Mouse (Mus musculus) intestine, embryonic 15.5 days (tissue): ENCODE data around the gene Gp1ba. TPM values are rescaled to one million over a fixed set of nuclear protein-coding genes. Genes with fewer than 3 reads are reported as not detected.

Experiments used
- ATAC-seq: fragments of 200-750 bp; cut with Nextera tagmentation; 2 replicates; pipeline ENCODE4 v1.8.0; 2017; ENCODE audit warnings: moderate TSS enrichment, moderate library complexity
- H3K27ac ChIP-seq: fragments of 300-500 bp; sonication (generic); 2 replicates; pipeline ENCODE4 v1.5.1; 2015; ENCODE audit warnings: mild to moderate bottlenecking, inconsistent platforms
- H3K27me3 ChIP-seq: fragments of 300-500 bp; sonication (generic); replicated peaks from 2 replicates; pipeline ENCODE4 v1.6.1; 2015; ENCODE audit warnings: inconsistent platforms
- H3K36me3 ChIP-seq: fragments of 300-500 bp; sonication (generic); 2 replicates; pipeline ENCODE4 v1.6.1; 2015; ENCODE audit warnings: inconsistent platforms
- H3K4me1 ChIP-seq: fragments of 300-500 bp; sonication (generic); replicated peaks from 2 replicates; pipeline ENCODE4 v1.6.1; 2015; ENCODE audit warnings: inconsistent platforms
- H3K4me2 ChIP-seq: fragments of 300-500 bp; sonication (generic); replicated peaks from 2 replicates; pipeline ENCODE4 v1.6.1; 2015; ENCODE audit warnings: mild to moderate bottlenecking, inconsistent platforms
- H3K4me3 ChIP-seq: fragments of 300-500 bp; sonication (generic); replicated peaks from 2 replicates; pipeline ENCODE4 v1.5.1; 2015; ENCODE audit warnings: inconsistent platforms
- H3K9ac ChIP-seq: fragments of 300-500 bp; sonication (generic); 2 replicates; pipeline ENCODE4 v1.6.1; 2015; ENCODE audit warnings: inconsistent platforms
- H3K9me3 ChIP-seq: fragments of 300-500 bp; sonication (generic); 2 replicates; pipeline ENCODE4 v1.6.1; 2016; ENCODE audit warnings: inconsistent platforms
- WGBS: fragments of 180-500 bp; shearing (Covaris S2); methylation state at CpG from one replicate; pipeline ENCODE4 v1.1.7; 2015; 5-methylcytosine and 5-hydroxymethylcytosine counted together
- polyA plus RNA-seq: library from polyadenylated mRNA; unstranded; fragments of >200 nt; fragmentation: Nextera tagmentation; extraction: Ambion mirVana; gene quantifications from 2 replicates; pipeline ENCODE4 v1.2.1, GENCODE M21; 2015

The Gp1ba gene
- polyA plus RNA-seq, 1 experiment from 2014 or later = 0.24 TPM

DNA sequence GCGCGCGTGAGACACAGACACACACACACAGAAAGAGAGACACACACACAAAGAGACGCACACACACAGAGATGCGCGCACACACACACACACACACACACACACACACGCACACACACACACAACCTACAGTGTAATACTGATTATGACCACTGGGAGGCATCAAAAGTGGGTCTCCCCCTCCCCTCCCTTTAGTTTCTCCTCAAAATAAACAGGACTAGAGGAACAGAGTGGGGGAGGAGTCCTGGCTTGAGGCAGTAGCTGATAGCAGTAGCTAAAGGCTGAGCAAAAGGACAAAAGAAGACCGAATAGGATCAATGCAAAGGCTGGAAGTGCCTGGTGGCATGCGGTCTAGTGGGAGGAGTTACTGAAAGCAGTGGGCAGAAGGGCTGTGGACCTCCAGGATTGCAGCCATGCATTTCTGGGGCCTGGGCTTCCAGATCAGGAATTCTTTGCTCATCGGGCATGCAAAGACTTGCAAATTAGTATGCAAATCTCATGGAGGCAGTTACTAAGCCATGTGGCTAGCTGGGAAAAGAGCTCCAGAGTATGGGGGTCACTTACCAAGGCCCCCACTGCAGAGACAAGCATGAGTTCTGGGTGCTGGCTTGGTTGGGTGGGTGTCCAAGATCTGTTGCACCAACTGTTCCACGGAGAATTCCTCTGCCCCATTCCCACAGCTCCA is 43.1 kb downstream of the Gp1ba start:
- peak; percentile 35; the same call in 1 of the 2 replicates for ATAC-seq
- Histone ChIP-seq H3K27me3 (no peaks in the 10 kb centered on the region), H3K9ac (no peak overlapping the region), H3K4me2 (no peak overlapping the region), H3K4me1 (peaks cover 14% of the 10 kb centered on the region), H3K4me3 (no peak overlapping the region), H3K36me3 (peaks cover 31% of the 10 kb centered on the region; the same call in 1 of the 2 replicates), H3K27ac (no peak overlapping the region), H3K9me3 (no peaks in the 10 kb centered on the region)
- WGBS = 26% methylated on average over 11 of the region's 11 CpGs

DNA sequence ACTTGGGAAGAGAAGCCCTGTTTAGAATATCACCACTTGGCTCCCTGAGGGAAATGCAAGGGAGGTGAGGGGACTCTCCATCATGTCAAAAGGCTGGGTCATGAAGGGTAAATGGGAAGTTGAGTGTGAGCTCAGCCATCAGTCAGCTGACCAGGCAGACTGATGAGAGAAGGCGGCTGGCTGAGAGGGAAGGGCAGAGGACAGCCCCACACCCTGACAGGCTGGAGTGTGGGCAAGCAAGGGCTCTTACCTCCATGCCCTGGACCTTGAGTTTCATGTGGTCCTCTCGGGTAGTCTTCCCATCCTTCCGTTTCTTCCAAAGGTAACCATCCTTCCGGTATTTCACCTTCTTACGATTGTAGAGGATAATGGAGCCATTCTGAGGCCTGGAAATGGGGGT is 44.7 kb downstream of the Gp1ba start:
- H3K4me2 ChIP-seq = no peak overlapping the region
- no peak overlapping the region for H3K4me3 ChIP-seq
- no peak for ATAC-seq
- H3K9ac ChIP-seq = no peak overlapping the region
- H3K27ac ChIP-seq = no peak overlapping the region
- H3K9me3 ChIP-seq = no peaks in the 10 kb centered on the region
- no peaks in the 10 kb centered on the region for H3K27me3 ChIP-seq
- 88% methylated on average over 5 of the region's 5 CpGs for WGBS
- H3K36me3 ChIP-seq = peaks cover 31% of the 10 kb centered on the region; the same call in 1 of the 2 replicates
- peaks cover 18% of the 10 kb centered on the region for H3K4me1 ChIP-seq

DNA sequence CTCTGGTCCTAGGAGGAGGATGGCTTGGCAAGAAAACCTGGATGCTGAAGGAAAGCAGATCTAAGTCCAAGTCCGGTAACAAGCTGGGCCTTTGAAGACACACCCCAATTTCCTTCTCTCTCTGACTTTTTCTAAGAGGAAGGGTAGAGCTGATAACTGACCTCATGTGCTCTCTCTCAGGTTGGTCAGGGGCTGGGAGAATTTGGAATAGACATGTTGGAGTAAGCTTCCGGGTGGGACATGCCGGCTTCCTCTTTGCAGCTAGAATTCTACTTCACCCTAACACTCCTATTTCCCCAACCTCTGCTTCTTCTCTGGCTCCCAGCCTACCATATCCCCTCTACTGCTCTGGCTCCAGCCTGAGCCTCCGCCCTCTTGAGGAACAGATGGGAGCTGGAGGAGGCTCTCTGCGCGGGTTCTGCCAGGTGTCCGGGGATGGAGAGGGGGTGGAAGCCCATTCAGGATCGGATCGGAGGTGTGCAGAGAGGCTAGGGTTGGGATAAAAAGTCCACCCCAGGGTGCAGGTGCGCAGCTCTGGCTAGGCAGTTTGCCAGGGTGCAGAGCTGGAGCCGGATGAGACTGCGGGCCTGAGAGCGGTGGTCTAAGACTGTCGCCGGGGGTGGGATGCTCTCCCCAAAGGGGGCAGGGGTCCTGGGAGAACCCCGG is 48.1 kb downstream of the Gp1ba start:
- H3K4me1 ChIP-seq = peaks cover 27% of the 10 kb centered on the region
- no peaks in the 10 kb centered on the region for H3K9me3 ChIP-seq
- H3K36me3 ChIP-seq = peaks cover 23% of the 10 kb centered on the region; the same call in 1 of the 2 replicates
- H3K9ac ChIP-seq = peak overlapping the region; percentile 78
- H3K27ac ChIP-seq = peak overlapping the region; percentile 92
- H3K4me3 ChIP-seq = peak overlapping the region; percentile 77
- H3K4me2 ChIP-seq = peak overlapping the region; percentile 85
- peak; percentile 72 for ATAC-seq
- under 1% methylated on average over 16 of the region's 16 CpGs for WGBS
- no peaks in the 10 kb centered on the region for H3K27me3 ChIP-seq

DNA sequence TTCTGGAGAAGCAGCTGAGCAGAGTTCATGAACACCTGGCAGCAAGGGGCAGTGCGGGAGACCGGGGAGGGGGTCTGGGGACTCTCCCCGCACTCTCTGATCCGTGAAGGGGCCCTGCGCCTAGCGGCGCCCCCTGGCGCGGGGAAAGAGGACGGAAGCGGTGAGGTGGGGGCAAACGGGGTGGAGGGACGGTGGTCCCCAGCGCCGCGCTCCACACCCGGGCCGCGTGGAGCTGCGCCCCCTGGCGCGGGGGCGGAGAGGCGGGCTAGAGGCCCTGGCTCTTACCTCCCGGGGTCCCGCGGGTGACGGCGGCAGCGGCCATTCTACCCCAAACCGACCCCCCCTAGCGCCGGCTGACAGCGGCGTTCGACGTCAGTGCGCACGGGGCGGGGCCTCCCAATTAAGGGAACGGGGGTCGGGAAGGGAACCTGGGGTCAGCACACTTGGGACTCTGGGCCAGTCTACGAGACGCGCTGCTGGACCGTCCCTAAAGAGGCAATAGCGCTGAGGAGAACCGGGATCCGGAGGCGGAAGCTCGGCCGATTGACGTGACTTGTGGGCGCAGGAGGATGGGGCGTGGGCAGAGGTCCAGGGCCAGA is 48.8 kb downstream of the Gp1ba start, which contains the start of gene Camta2:
Gene Camta2, minus strand, starts transcription at position 505 of the 599 bp plus-strand sequence.
- peak within 1 kb of the TSS; percentile 85 for H3K4me2 ChIP-seq
- peak; percentile 73 for ATAC-seq
- H3K36me3 ChIP-seq = peaks cover 20% of the 10 kb centered on the region; the same call in 1 of the 2 replicates
- H3K9ac ChIP-seq = peak within 1 kb of the TSS; percentile 78
- H3K4me3 ChIP-seq = peak within 1 kb of the TSS; percentile 77
- H3K9me3 ChIP-seq = no peaks in the 10 kb centered on the region
- WGBS = under 1% methylated on average over 55 of the region's 55 CpGs
- H3K27ac ChIP-seq = peak within 1 kb of the TSS; percentile 92
- H3K27me3 ChIP-seq = no peaks in the 10 kb centered on the region
- H3K4me1 ChIP-seq = peaks cover 24% of the 10 kb centered on the region

DNA sequence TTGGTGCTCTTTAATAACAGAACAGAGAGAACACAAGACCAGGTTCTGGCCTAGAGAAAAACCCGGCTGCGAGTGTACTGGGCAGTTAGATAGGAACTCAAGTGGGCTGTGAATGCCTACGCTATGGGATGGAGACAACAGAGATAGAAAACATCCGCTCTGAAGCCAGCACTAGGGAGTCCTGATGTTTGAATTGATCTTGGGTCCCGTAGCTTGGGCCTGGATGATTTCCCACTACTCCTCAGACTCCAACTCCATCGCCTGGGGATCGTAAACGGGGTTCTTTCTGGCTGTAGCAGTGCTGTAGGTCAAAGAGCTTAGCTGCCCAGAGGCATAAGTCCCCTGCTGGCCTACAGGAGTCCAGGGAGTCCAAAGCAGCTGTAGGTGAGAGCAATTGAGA is 49.5 kb downstream of the Gp1ba start:
- Histone ChIP-seq H3K27ac (peak overlapping the region; percentile 92), H3K9me3 (no peaks in the 10 kb centered on the region), H3K36me3 (peaks cover 18% of the 10 kb centered on the region; the same call in 1 of the 2 replicates), H3K27me3 (no peaks in the 10 kb centered on the region), H3K9ac (peak overlapping the region; percentile 78), H3K4me3 (peak overlapping the region; percentile 77), H3K4me1 (peaks cover 24% of the 10 kb centered on the region), H3K4me2 (peak overlapping the region; percentile 85)
- ATAC-seq = no peak
- WGBS = 18% methylated on average over 8 of the region's 8 CpGs

DNA sequence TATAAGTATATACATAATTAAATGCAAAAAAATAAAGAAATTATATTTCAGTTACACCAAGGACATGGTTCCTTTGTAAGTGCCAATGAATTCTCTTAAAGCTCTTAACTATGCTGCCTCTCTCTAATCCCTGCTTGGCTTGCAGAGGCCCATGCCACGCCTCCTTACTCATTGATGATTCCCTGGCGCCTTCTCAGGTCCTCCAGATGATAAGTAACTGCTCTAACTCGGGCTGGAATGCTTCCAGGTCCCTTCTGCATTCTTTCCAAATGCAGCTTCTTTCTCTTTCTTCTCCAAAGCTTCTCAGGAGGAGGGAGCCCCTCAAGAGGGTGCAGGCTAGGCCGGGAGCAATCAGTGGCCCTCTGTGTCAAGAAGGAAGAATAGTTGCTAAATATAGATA is 50.7 kb downstream of the Gp1ba start:
- Histone ChIP-seq H3K4me1 (peaks cover 21% of the 10 kb centered on the region), H3K4me2 (no peak overlapping the region), H3K9me3 (no peaks in the 10 kb centered on the region), H3K27me3 (no peaks in the 10 kb centered on the region), H3K27ac (no peak overlapping the region), H3K4me3 (no peak overlapping the region), H3K9ac (no peak overlapping the region), H3K36me3 (0 out of 2 replicates have a peak, but pooled peaks cover 8% of the 10 kb centered on the region)
- ATAC-seq = no peak
- 41% methylated on average over 4 of the region's 4 CpGs for WGBS

Other genes with a start within 250 kb of the Gp1ba start
- gene Pelp1, start 229.1 kb upstream of the Gp1ba start, polyA plus RNA-seq = 31.9 and 32.6 TPM in 2 replicates
- gene Arrb2, start 206.5 kb upstream of the Gp1ba start, polyA plus RNA-seq = 13.2 and 15.4 TPM in 2 replicates
- gene Med11, start 187.2 kb upstream of the Gp1ba start, polyA plus RNA-seq = 39.9 and 42.4 TPM in 2 replicates
- 0.78 and 1.2 TPM in 2 replicates for gene Zmynd15, start 179.7 kb upstream of the Gp1ba start, polyA plus RNA-seq
- 8.6 and 10.4 TPM in 2 replicates for gene Cxcl16, start 179.1 kb upstream of the Gp1ba start, polyA plus RNA-seq
- 179 and 192 TPM in 2 replicates for gene Tm4sf5, start 133.9 kb upstream of the Gp1ba start, polyA plus RNA-seq
- 0.60 and 0.80 TPM in 2 replicates for gene Vmo1, start 124.5 kb upstream of the Gp1ba start, polyA plus RNA-seq
- gene Gltpd2, start 119.9 kb upstream of the Gp1ba start, polyA plus RNA-seq = 1.5 and 2.2 TPM in 2 replicates
- 646 and 704 TPM in 2 replicates for gene Psmb6, start 113.8 kb upstream of the Gp1ba start, polyA plus RNA-seq
- not detected in 2 replicates for gene Gm40193, start 106.2 kb upstream of the Gp1ba start, polyA plus RNA-seq
- gene Pld2, start 99.1 kb upstream of the Gp1ba start, polyA plus RNA-seq = 10.3 and 11.0 TPM in 2 replicates
- gene Mink1, start 76.2 kb upstream of the Gp1ba start, polyA plus RNA-seq = 11.8 and 12.7 TPM in 2 replicates
- gene 4930544D05Rik, start 23.3 kb upstream of the Gp1ba start, polyA plus RNA-seq = not detected in 2 replicates
- gene Chrne, start 19.9 kb upstream of the Gp1ba start, polyA plus RNA-seq = not detected in 2 replicates
- 106 and 107 TPM in 2 replicates for gene Rnf167, start 8.1 kb downstream of the Gp1ba start, polyA plus RNA-seq
- gene Slc25a11, start 8.4 kb downstream of the Gp1ba start, polyA plus RNA-seq = 171 and 180 TPM in 2 replicates
- gene Pfn1, start 15.5 kb downstream of the Gp1ba start, polyA plus RNA-seq = 2,127 and 2,325 TPM in 2 replicates
- gene Eno3, start 18.1 kb downstream of the Gp1ba start, polyA plus RNA-seq = 12.1 and 15.6 TPM in 2 replicates
- gene Spag7, start 30.3 kb downstream of the Gp1ba start, polyA plus RNA-seq = 132 and 154 TPM in 2 replicates
- 12.1 and 13.5 TPM in 2 replicates for gene Camta2, start 49.0 kb downstream of the Gp1ba start, polyA plus RNA-seq
- gene Inca1, start 61.0 kb downstream of the Gp1ba start, polyA plus RNA-seq = 1.4 and 1.5 TPM in 2 replicates
- 4.4 TPM in 2 replicates for gene Kif1c, start 61.4 kb downstream of the Gp1ba start, polyA plus RNA-seq
- 5.3 and 6.2 TPM in 2 replicates for gene Zfp3, start 125.1 kb downstream of the Gp1ba start, polyA plus RNA-seq
- gene Scimp, start 173.5 kb downstream of the Gp1ba start, polyA plus RNA-seq = 0.70 and 0.88 TPM in 2 replicates
- gene Rabep1, start 205.7 kb downstream of the Gp1ba start, polyA plus RNA-seq = 51.4 and 53.9 TPM in 2 replicates